Mouse (Mus musculus) adrenal gland (tissue): ENCODE data around the gene Obscn.

Source experiments
- intact Hi-C: fragments of 180-260 bp; cut with DNase I; formaldehyde crosslinking; loops from one replicate; pipeline ENCODE4 v1.15.1; 2025

Gene Obscn

GRCm38 (mm10) chr11:59068433-59068832, 67.8 kb downstream of the Obscn start:
- intact Hi-C loops = no loop called here

GRCm38 (mm10) chr11:59067921-59068320, 68.3 kb downstream of the Obscn start:
- intact Hi-C loops = no loop called here

- intact Hi-C loops = no loop called here
Measured at GRCm38 (mm10) chr11:59058025-59058424, 78.2 kb downstream of the Obscn start.

DNA sequence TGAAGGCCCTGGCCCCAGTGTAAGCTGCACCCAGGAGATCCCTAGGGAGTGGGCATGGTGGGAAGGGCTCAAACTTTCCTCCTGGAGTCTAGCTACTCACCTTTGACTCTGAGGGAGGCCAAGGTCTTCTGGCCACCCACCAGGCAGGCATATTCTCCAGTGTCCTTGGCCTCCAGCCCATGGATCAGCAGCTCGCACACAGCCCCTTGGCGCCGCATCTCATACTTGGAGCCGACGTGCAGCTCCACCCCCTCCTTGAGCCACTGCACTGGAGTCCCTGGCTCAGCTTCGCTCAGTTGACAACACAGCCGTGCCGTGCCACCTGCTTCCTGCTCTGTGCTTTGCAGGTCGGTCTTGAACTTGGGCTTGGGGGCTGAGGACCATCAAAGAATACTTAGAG, 85.2 kb downstream of the Obscn start:
- intact Hi-C loops = no loop called here

- intact Hi-C loops = no loop called here
Measured at GRCm38 (mm10) chr11:59044703-59045330, 91.4 kb downstream of the Obscn start.

DNA sequence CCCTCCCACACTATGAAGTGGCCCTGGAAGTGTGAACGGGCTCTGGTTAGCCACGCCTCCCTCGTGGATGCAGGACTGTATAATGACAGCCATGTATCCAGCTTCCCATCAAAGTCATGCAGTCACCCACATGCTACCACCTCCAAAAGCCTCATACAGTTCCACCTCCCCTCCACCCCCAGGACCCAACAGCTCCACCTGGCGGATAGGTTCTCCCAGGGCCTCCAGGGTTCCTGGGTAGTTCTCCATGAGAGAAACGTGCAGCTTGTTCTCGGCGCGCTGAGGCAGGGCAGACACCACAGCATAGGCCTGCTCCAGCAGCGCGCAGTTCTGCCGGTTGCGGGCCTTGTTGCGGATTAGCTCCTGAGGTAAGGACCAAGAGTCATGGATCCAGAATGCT, 107.2 kb downstream of the Obscn start:
- intact Hi-C loops = no loop called here

GRCm38 (mm10) chr11:59026411-59026810, 109.8 kb downstream of the Obscn start:
- intact Hi-C loops = no loop called here

GRCm38 (mm10) chr11:59015052-59015451, 121.2 kb downstream of the Obscn start:
- intact Hi-C loops = no loop called here

- intact Hi-C loops = no loop called here
Measured at GRCm38 (mm10) chr11:59002327-59003079, 133.7 kb downstream of the Obscn start.

GRCm38 (mm10) chr11:59000635-59001034, 135.6 kb downstream of the Obscn start:
- intact Hi-C loops = no loop called here

GRCm38 (mm10) chr11:58999830-59000229, 136.4 kb downstream of the Obscn start:
- intact Hi-C loops = no loop called here

- intact Hi-C loops = no loop called here
Measured at GRCm38 (mm10) chr11:58999158-58999557, 137.0 kb downstream of the Obscn start.

GRCm38 (mm10) chr11:58997541-58997940, 138.7 kb downstream of the Obscn start:
- intact Hi-C loops = no loop called here

DNA sequence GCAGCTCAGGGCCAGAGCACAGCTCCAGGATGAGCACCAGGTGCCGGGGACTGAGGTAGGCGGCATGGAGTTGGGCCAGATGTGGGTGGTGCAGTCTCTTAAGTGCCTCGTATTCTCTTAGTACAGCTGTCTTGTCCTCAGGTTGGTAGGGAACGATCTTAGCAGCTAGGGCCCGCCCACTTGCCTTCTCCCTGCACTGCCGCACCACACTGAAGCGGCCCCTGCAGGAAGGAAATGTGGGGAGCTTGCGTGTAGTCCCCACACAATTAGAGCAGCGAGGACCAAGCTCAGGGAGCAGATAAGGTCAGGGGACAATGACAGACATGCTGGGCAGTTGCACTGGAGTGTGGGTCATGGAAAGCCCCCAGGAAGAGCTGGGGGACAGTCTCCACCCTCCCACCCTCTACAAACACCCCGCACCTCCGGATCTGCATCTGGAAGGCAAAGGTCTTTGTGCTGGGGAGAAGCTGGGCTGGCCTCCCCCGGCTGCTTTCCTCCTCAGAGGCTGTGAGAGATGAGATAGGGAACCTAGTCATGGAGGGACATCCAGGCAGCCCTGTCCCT, 140.3 kb downstream of the Obscn start:
- intact Hi-C loops = no loop called here

DNA sequence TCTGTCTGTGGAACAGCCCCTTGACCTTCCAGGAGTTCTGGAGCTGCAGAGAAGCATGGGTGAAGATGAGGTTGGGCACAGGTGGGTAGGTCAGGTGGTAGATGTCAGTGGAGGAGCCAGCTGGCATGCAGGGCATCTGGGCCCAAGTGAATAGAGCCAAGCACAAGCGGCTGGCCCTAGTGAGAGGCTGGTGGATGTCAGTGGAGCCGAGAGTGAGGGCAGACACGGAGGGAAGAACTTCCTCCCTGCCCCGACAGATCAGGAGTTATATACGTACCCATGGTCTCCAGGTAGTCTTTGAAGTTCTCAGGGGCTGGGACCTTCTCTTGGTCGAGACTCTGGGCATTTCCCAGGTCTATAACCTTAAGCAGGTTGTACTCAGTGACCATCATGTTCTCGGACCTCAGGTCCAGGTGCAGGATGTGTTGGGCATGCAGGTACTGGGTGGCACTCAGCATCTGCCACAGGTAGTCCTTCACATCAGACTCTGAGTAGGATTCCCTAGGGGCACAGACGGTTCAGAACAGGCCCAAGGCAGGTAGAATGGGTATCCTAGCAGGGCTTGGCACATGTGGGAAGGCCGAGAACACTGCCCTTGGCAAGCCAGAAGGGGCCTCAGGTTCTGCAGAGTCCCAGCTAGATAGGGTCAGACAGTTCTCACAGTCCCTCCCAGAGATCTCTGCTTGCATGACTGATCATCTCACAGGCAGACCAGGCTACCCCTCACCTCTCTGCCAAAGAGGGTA, 141.0 kb downstream of the Obscn start:
- intact Hi-C loops = no loop called here

GRCm38 (mm10) chr11:58994337-58994826, 141.8 kb downstream of the Obscn start:
- intact Hi-C loops = no loop called here

- intact Hi-C loops = no loop called here
Measured at GRCm38 (mm10) chr11:58993091-58993670, 143.0 kb downstream of the Obscn start.

GRCm38 (mm10) chr11:58991911-58992310, 144.3 kb downstream of the Obscn start:
- intact Hi-C loops = no loop called here

DNA sequence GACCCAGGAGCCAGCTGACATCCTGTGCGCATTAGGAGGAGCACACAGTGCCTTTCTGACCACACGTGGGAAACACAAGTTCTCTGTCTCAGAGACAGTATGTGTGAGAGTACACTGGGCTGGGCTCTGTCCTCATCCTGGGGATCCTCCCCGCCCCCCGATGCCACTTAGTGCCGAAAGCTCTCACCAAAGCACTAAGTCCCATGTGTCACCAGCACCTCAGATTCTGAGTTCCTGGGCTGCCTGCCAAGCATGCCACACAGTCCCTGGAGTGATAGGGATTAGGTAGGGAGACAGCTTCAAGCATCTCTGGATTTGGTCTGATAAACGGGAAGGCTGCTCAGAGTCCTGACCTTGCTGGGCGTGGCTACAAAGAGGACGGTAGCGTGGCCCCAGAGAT, 145.4 kb downstream of the Obscn start:
- intact Hi-C loops = no loop called here

DNA sequence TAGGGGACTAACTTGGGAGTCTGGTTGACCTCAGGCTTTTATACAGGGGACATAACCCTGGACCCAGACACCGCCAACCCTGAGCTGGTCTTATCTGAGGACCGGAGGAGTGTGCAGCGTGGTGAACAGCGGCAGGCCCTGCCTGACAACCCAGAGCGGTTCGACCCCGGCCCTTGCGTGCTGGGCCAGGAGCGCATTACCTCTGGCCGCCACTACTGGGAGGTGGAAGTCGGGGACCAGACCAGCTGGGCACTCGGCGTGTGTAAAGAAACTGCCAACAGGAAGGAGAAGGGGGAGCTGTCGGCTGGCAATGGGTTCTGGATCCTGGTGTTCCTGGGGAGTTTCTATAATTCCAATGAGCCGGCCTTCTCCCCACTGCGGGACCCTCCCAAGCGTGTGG, 146.1 kb downstream of the Obscn start:
- intact Hi-C loops = no loop called here

- intact Hi-C loops = no loop called here
Measured at GRCm38 (mm10) chr11:58989166-58989565, 147.0 kb downstream of the Obscn start.
